Mouse (Mus musculus) thymus, adult 2 months (tissue): ENCODE data around the gene Znrf2.

ENCODE experiments used
- CTCF ChIP-seq: fragments of 200-500 bp; IDR thresholded peaks from 2 replicates; pipeline ENCODE4 v1.5.1; 2012; ENCODE audit warnings: mild to moderate bottlenecking, control low read depth, low read length, moderate library complexity, borderline replicate concordance; ENCODE audit not compliant: control insufficient read depth, poor library complexity, insufficient read depth; ENCODE audit errors: extremely low read depth
- POLR2A ChIP-seq: fragments of 200-500 bp; IDR thresholded peaks from 2 replicates; pipeline ENCODE4 v1.6.1; 2012; ENCODE audit warnings: mild to moderate bottlenecking, low read length, control low read depth, moderate library complexity; ENCODE audit not compliant: control insufficient read depth, poor library complexity, insufficient read depth; ENCODE audit errors: extremely low read depth

DNA sequence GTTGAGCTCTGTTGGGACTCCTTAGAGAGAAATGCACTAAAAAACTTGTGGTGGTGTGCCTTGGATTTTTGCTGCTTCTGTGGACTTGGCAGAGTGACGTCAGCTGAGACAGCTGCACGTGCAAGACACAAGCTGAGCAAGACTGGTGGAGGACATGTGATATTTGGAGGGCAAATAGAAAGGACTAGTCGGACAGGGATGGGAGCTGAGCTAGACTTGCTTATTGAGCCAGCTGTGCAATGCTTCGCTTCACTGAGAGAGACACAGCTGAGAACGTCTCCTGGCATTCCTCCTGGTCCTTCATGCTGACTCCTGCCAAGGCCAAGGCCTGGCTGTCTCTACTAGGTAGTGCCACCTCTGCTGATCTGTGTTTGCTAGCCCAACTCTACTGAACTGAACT lies 10.8 kb downstream of the Znrf2 start:
- TF ChIP-seq POLR2A (no peak), CTCF (no peak)
